Mouse (Mus musculus) megakaryocyte progenitor cell, adult 5-6 weeks (primary cell): ENCODE results near the gene Slc6a3. TPM values are rescaled to one million over a fixed set of nuclear protein-coding genes. Genes with fewer than 3 reads are reported as not detected.

Source experiments
- ATAC-seq: replicated peaks from 2 replicates; pipeline ENCODE4 v1.8.0; 2016; ENCODE audit warnings: mild to moderate bottlenecking, moderate TSS enrichment, inconsistent platforms; ENCODE audit not compliant: poor library complexity
- total RNA-seq, 2 experiments: library from RNA; stranded (forward) in 1 of 2; stranded (reverse) in 1 of 2; fragments of 157-497, 149-512 nt in 1 of 2; fragments of 200-1000 nt in 1 of 2; gene quantifications; 2 replicates each; pipeline versions ENCODE4 v1.2.3 to v1.2.4; 2015 to 2017

Gene Slc6a3
- total RNA-seq, 2 experiments from 2014 or later, result not detected

- ATAC-seq, result no peak
These were observed 40.7 kb downstream of the Slc6a3 start for GRCm38 (mm10) chr13:73577277-73577676.

- peak; percentile 92 for ATAC-seq
These were observed 54.9 kb downstream of the Slc6a3 start for GRCm38 (mm10) chr13:73591488-73591887.

GRCm38 (mm10) chr13:73592546-73592945 is 56.0 kb downstream of the Slc6a3 start:
- ATAC-seq, result peak; percentile 35; the same call in 1 of the 2 replicates

GRCm38 (mm10) chr13:73596276-73596675 is 59.7 kb downstream of the Slc6a3 start:
- ATAC-seq, result peak; percentile 40

- peak; percentile 57 for ATAC-seq
These were observed 63.7 kb downstream of the Slc6a3 start for GRCm38 (mm10) chr13:73600217-73600616.

- no peak for ATAC-seq
These were observed 66.5 kb downstream of the Slc6a3 start for GRCm38 (mm10) chr13:73603046-73603445.

- peak; percentile 95 for ATAC-seq
These were observed 67.1 kb downstream of the Slc6a3 start, which contains the start of gene Clptm1l for GRCm38 (mm10) chr13:73603522-73604155. Gene Clptm1l (plus strand): TSS chr13:73604006.

- peak; percentile 13; the same call in 1 of the 2 replicates for ATAC-seq
These were observed 67.8 kb downstream of the Slc6a3 start for GRCm38 (mm10) chr13:73604156-73604957.

GRCm38 (mm10) chr13:73618406-73618805 is 81.9 kb downstream of the Slc6a3 start:
- ATAC-seq, result no peak

GRCm38 (mm10) chr13:73620637-73621036 is 84.1 kb downstream of the Slc6a3 start:
- peak; percentile 57 for ATAC-seq

GRCm38 (mm10) chr13:73626410-73626744 is 89.8 kb downstream of the Slc6a3 start:
- no peak for ATAC-seq

- peak; percentile 75 for ATAC-seq
These were observed 90.4 kb downstream of the Slc6a3 start, which contains the start of gene Tert for GRCm38 (mm10) chr13:73626745-73627549. Gene Tert (plus strand): TSS chr13:73626911.

Other genes starting within 250 kb of the Slc6a3 start
- 133 and 144 TPM in 2 replicates for gene Mrpl36, start 208.2 kb upstream of the Slc6a3 start, total RNA-seq (2015)
- gene Mrpl36, start 208.2 kb upstream of the Slc6a3 start, total RNA-seq (2017), result 50.8 and 56.5 TPM in 2 replicates
- 167 and 208 TPM in 2 replicates for gene Ndufs6, start 208.2 kb upstream of the Slc6a3 start, total RNA-seq (2015)
- 99.7 and 118 TPM in 2 replicates for gene Ndufs6, start 208.2 kb upstream of the Slc6a3 start, total RNA-seq (2017)
- 12.7 and 13.5 TPM in 2 replicates for gene Lpcat1, start 69.5 kb upstream of the Slc6a3 start, total RNA-seq (2015)
- 21.6 and 26.5 TPM in 2 replicates for gene Lpcat1, start 69.5 kb upstream of the Slc6a3 start, total RNA-seq (2017)
- 222 and 226 TPM in 2 replicates for gene Clptm1l, start 67.3 kb downstream of the Slc6a3 start, total RNA-seq (2015)
- 86.1 and 92.0 TPM in 2 replicates for gene Clptm1l, start 67.3 kb downstream of the Slc6a3 start, total RNA-seq (2017)
- gene Tert, start 90.2 kb downstream of the Slc6a3 start, total RNA-seq (2015), result 0.10 and 1.6 TPM in 2 replicates
- 0.21 and 0.41 TPM in 2 replicates for gene Tert, start 90.2 kb downstream of the Slc6a3 start, total RNA-seq (2017)
- gene Slc6a18, start 141.3 kb downstream of the Slc6a3 start, total RNA-seq (2015), result not detected in 2 replicates
- not detected in 2 replicates for gene Slc6a18, start 141.3 kb downstream of the Slc6a3 start, total RNA-seq (2017)
- gene Slc6a19, start 168.1 kb downstream of the Slc6a3 start, total RNA-seq (2015), result not detected in 2 replicates
- not detected in 2 replicates for gene Slc6a19, start 168.1 kb downstream of the Slc6a3 start, total RNA-seq (2017)
- 4.3 and 7.5 TPM in 2 replicates for gene Slc12a7, start 196.3 kb downstream of the Slc6a3 start, total RNA-seq (2015)
- 3.4 and 3.6 TPM in 2 replicates for gene Slc12a7, start 196.3 kb downstream of the Slc6a3 start, total RNA-seq (2017)